Mouse (Mus musculus): ENCODE data around the gene Sprr2a3. TPM values are rescaled to one million over a fixed set of nuclear protein-coding genes. Genes with fewer than 3 reads are reported as not detected.

The Sprr2a3 gene
- polyA plus RNA-seq, 1 experiment from 2014 or later = not detected

DNA sequence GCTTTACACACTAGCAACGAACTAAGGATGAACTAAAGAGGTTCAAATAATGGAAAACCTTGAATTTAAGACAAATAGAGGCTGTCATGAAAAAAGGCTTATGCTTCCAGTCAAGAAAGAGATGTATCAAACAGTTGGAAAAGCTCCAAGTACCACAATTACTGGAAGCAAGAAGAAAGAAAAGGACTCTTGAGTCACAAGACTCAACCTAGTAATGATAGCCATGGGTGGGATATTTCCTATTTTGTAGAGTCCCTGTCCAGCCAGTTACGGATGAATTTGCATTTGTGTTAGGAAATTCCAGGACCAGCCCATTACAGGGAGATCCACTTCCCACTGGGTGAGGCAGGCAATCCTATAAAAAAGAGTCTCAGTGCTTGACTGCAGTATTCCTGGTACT, 31.1 kb downstream of the Sprr2a3 start, which contains the start of gene Sprr2b:
Gene Sprr2b (plus strand): TSS at position 301 of the 400 bp plus-strand sequence.
- Histone ChIP-seq H3K27me3 (ENCODE audit: control insufficient read depth, insufficient read depth, low read depth, low read length) (no peaks in the 10 kb centered on the region), H3K4me3 (ENCODE audit: low read depth, low read length) (no peak within 1 kb of the TSS), H3K9ac (ENCODE audit: low read depth, low read length) (no peak within 1 kb of the TSS), H3K4me1 (ENCODE audit: control insufficient read depth, insufficient read depth, low read length) (no peaks in the 10 kb centered on the region), H3K27ac (ENCODE audit: low read length) (no peak within 1 kb of the TSS), H3K4me2 (ENCODE audit: low read length) (no peak within 1 kb of the TSS), H3K9me3 (replicated peaks; ENCODE audit: control insufficient read depth, low read length, poor library complexity, severe bottlenecking) (no peaks in the 10 kb centered on the region), H3K36me3 (ENCODE audit: control insufficient read depth, insufficient read depth, low read length) (no peaks in the 10 kb centered on the region)
- WGBS = 73% methylated on average over 2 of the region's 2 CpGs
- no peak for ATAC-seq

DNA sequence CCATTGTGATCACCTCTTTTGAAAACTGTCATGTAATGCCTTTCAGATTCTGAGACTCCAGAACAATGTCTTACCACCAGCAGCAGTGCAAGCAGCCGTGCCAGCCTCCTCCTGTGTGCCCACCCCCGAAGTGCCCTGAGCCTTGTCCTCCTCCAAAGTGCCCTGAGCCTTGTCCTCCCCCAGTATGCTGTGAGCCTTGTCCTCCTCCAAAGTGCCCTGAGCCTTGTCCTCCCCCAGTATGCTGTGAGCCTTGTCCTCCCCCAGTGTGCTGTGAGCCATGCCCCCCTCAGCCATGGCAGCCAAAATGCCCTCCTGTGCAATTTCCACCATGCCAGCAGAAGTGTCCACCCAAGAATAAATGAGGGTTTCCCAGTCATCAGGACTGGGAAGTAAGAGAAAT, 32.2 kb downstream of the Sprr2a3 start:
- no peak overlapping the region for H3K27ac ChIP-seq (ENCODE audit: low read length)
- no peaks in the 10 kb centered on the region for H3K4me1 ChIP-seq (ENCODE audit: control insufficient read depth, insufficient read depth, low read length)
- H3K27me3 ChIP-seq (ENCODE audit: control insufficient read depth, insufficient read depth, low read depth, low read length) = no peaks in the 10 kb centered on the region
- no peaks in the 10 kb centered on the region for H3K9me3 ChIP-seq (replicated peaks; ENCODE audit: control insufficient read depth, low read length, poor library complexity, severe bottlenecking)
- H3K9ac ChIP-seq (ENCODE audit: low read depth, low read length) = no peak overlapping the region
- no peak overlapping the region for H3K4me3 ChIP-seq (ENCODE audit: low read depth, low read length)
- ATAC-seq = no peak
- no peaks in the 10 kb centered on the region for H3K36me3 ChIP-seq (ENCODE audit: control insufficient read depth, insufficient read depth, low read length)
- WGBS = 71% methylated on average over 2 of the region's 2 CpGs
- H3K4me2 ChIP-seq (ENCODE audit: low read length) = no peak overlapping the region

DNA sequence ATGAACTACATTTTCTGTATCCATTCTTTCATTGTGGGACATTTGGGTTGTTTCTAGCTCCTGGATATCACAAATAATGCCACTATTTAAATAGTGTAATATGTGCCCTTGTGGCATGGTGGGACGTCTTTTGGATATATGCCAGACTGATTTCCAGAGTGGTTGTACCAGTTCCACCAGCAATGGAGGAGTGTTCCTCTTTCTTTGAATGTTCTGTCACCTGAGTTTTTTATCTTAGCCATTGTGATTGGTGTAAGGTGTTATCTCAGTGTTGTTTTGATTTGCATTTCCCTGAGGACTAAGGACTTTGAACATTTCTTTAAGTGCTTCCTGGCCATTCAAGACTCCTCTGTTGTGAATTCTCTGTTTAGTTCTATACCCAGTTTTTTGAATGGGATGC, 51.1 kb downstream of the Sprr2a3 start:
- ATAC-seq = no peak
- H3K4me2 ChIP-seq (ENCODE audit: low read length) = no peak overlapping the region
- H3K4me1 ChIP-seq (ENCODE audit: control insufficient read depth, insufficient read depth, low read length) = no peaks in the 10 kb centered on the region
- no peaks in the 10 kb centered on the region for H3K27me3 ChIP-seq (ENCODE audit: control insufficient read depth, insufficient read depth, low read depth, low read length)
- H3K9me3 ChIP-seq (replicated peaks; ENCODE audit: control insufficient read depth, low read length, poor library complexity, severe bottlenecking) = no peaks in the 10 kb centered on the region
- 88% methylated on average over 1 of the region's 1 CpGs for WGBS
- H3K36me3 ChIP-seq (ENCODE audit: control insufficient read depth, insufficient read depth, low read length) = no peaks in the 10 kb centered on the region
- H3K9ac ChIP-seq (ENCODE audit: low read depth, low read length) = no peak overlapping the region
- no peak overlapping the region for H3K4me3 ChIP-seq (ENCODE audit: low read depth, low read length)
- H3K27ac ChIP-seq (ENCODE audit: low read length) = no peak overlapping the region

DNA sequence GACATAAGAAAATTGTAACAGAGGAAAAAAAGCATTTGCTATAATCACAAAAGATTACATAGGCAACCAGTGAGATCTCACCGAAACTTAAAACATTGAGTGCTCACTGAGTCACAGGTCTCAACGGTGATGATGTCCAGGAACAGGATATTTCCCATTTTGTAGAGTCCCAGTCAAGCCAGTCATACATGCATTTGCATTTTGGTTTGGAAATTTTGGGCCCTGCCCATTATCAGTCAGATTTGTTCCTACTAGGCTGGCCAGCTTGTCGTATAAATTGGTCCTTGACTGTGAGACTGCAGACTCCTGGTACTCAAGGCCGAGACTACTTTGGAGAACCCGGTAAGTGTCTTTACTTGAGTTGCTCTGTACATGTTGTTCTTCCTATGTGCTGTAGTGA, 53.6 kb downstream of the Sprr2a3 start, which contains the start of gene Sprr2d:
Gene Sprr2d (plus strand): TSS at position 301 of the 400 bp plus-strand sequence.
- no peaks in the 10 kb centered on the region for H3K27me3 ChIP-seq (ENCODE audit: control insufficient read depth, insufficient read depth, low read depth, low read length)
- no peak for ATAC-seq
- no peaks in the 10 kb centered on the region for H3K4me1 ChIP-seq (ENCODE audit: control insufficient read depth, insufficient read depth, low read length)
- no peak within 1 kb of the TSS for H3K9ac ChIP-seq (ENCODE audit: low read depth, low read length)
- no peaks in the 10 kb centered on the region for H3K9me3 ChIP-seq (replicated peaks; ENCODE audit: control insufficient read depth, low read length, poor library complexity, severe bottlenecking)
- WGBS = 91% methylated on average over 5 of the region's 5 CpGs
- H3K4me2 ChIP-seq (ENCODE audit: low read length) = no peak within 1 kb of the TSS
- no peak within 1 kb of the TSS for H3K27ac ChIP-seq (ENCODE audit: low read length)
- no peak within 1 kb of the TSS for H3K4me3 ChIP-seq (ENCODE audit: low read depth, low read length)
- H3K36me3 ChIP-seq (ENCODE audit: control insufficient read depth, insufficient read depth, low read length) = no peaks in the 10 kb centered on the region

Other genes with a start within 250 kb of the Sprr2a3 start
- 6.1 and 7.8 TPM in 2 replicates for gene Lor, start 202.3 kb upstream of the Sprr2a3 start, polyA plus RNA-seq (2015; fragmentation: Nextera tagmentation; extraction: Ambion mirVana)
- gene Prr9, start 161.5 kb upstream of the Sprr2a3 start, polyA plus RNA-seq (2015; fragmentation: Nextera tagmentation; extraction: Ambion mirVana) = not detected in 2 replicates
- gene Lelp1, start 142.7 kb upstream of the Sprr2a3 start, polyA plus RNA-seq (2015; fragmentation: Nextera tagmentation; extraction: Ambion mirVana) = not detected in 2 replicates
- not detected in 2 replicates for gene Sprr2a1, start 69.6 kb upstream of the Sprr2a3 start, polyA plus RNA-seq (2015; fragmentation: Nextera tagmentation; extraction: Ambion mirVana)
- 0.09 TPM in 1 of 2 replicates, not detected in the other for gene Sprr2a2, start 69.5 kb upstream of the Sprr2a3 start, polyA plus RNA-seq (2015; fragmentation: Nextera tagmentation; extraction: Ambion mirVana)
- not detected in 2 replicates for gene Sprr2b, start 31.2 kb downstream of the Sprr2a3 start, polyA plus RNA-seq (2015; fragmentation: Nextera tagmentation; extraction: Ambion mirVana)
- gene Sprr2d, start 53.7 kb downstream of the Sprr2a3 start, polyA plus RNA-seq (2015; fragmentation: Nextera tagmentation; extraction: Ambion mirVana) = not detected in 2 replicates
- not detected in 2 replicates for gene Sprr2e, start 66.7 kb downstream of the Sprr2a3 start, polyA plus RNA-seq (2015; fragmentation: Nextera tagmentation; extraction: Ambion mirVana)
- gene Sprr2f, start 79.8 kb downstream of the Sprr2a3 start, polyA plus RNA-seq (2015; fragmentation: Nextera tagmentation; extraction: Ambion mirVana) = not detected in 2 replicates
- gene Sprr2h, start 100.3 kb downstream of the Sprr2a3 start, polyA plus RNA-seq (2015; fragmentation: Nextera tagmentation; extraction: Ambion mirVana) = not detected in 2 replicates
- gene Sprr2i, start 122.6 kb downstream of the Sprr2a3 start, polyA plus RNA-seq (2015; fragmentation: Nextera tagmentation; extraction: Ambion mirVana) = not detected in 2 replicates
- not detected in 2 replicates for gene Sprr2j-ps, start 132.7 kb downstream of the Sprr2a3 start, polyA plus RNA-seq (2015; fragmentation: Nextera tagmentation; extraction: Ambion mirVana)
- gene Gm9774, start 144.0 kb downstream of the Sprr2a3 start, polyA plus RNA-seq (2015; fragmentation: Nextera tagmentation; extraction: Ambion mirVana) = 7.5 and 8.9 TPM in 2 replicates
- gene Sprr2k, start 147.2 kb downstream of the Sprr2a3 start, polyA plus RNA-seq (2015; fragmentation: Nextera tagmentation; extraction: Ambion mirVana) = not detected in 2 replicates
- gene Sprr1b, start 153.4 kb downstream of the Sprr2a3 start, polyA plus RNA-seq (2015; fragmentation: Nextera tagmentation; extraction: Ambion mirVana) = not detected in 2 replicates
- gene Sprr3, start 173.3 kb downstream of the Sprr2a3 start, polyA plus RNA-seq (2015; fragmentation: Nextera tagmentation; extraction: Ambion mirVana) = not detected in 2 replicates
- 0.24 TPM in 1 of 2 replicates, not detected in the other for gene Sprr1a, start 200.5 kb downstream of the Sprr2a3 start, polyA plus RNA-seq (2015; fragmentation: Nextera tagmentation; extraction: Ambion mirVana)
- gene Sprr4, start 215.1 kb downstream of the Sprr2a3 start, polyA plus RNA-seq (2015; fragmentation: Nextera tagmentation; extraction: Ambion mirVana) = not detected in 2 replicates
- gene 2310046K23Rik, start 249.1 kb downstream of the Sprr2a3 start, polyA plus RNA-seq (2015; fragmentation: Nextera tagmentation; extraction: Ambion mirVana) = not detected in 2 replicates

All from midbrain, embryonic 16.5 days (tissue).